Mouse (Mus musculus) thymus, postnatal 25 days (tissue): Measurements from ENCODE around the gene Ptprn2.

Experiments used
- DNase-seq: peaks from one replicate; pipeline ENCODE4 v3.0.0; 2022

Gene Ptprn2

DNA sequence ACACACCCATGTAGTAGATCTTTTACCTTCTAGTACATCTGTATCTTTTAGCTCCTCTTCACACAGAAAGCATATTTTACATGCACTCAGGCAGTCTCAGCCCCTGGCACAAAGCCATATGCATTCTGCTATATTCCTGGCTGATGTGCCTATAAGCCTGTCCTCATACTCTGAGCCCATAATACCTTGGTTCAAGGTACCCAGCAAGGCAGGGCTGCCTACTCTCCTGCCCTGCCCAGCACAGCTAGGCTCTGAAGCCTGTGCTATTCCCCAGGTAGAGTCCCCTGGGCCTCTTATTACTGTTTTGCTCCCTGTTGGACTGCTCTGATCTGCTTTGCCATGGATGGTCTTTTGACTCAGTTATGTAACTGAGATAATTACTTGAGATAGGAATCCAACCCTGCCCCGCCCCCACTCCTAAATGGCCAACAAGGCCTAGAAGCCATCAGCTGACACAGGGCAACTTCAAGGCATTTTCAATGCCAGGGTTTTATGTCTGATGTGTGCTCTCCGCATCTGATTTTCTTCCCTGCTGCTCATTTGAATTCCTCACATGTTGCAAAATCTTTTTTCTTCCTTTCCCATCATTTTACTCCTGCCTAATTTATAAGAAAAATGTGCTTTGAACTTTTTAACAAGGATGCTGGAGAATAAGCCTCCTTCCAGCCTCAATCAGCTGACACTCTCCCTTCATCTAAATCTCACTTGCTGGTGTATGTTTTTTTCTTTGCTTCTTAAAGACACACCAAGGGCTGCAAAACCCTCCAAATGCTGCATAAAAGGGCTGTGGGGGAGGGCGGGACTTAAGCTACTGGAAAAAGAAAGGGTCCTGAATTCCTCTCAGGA lies 598.6 kb downstream of the Ptprn2 start:
- no peak for DNase-seq

DNA sequence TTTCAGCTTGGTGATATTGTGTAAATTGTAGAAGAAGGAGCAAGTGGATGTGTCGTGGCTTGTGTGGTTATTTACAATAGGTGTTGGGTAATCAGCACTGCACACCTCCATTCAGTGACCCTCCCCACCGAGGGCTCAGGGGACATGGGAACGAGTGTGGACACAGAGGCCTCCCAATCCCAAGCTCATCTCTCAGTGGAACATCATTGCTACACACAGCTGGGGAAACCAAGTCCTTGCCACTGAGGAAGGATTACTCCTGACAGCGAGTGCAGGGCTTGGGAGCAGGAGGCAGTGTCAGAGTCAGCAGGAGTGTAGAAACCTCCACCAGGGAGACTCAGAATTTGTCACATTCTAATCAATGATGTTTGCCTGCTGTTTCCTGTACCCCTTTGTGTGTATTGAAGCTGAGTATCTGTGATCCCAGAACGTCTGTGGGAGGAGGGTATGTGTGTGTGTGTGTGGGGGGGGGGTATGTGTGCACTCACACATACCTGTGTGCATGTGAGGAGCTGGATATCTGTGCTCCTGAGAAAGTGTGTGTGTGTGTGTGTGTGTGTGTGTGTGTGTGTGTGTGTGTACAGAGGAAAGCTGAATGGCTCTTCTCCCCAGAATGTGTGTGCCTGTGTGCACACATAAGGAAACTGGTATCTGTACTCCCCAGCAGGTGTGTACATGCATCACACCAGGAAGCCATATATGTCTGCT lies 599.3 kb downstream of the Ptprn2 start:
- no peak for DNase-seq

DNA sequence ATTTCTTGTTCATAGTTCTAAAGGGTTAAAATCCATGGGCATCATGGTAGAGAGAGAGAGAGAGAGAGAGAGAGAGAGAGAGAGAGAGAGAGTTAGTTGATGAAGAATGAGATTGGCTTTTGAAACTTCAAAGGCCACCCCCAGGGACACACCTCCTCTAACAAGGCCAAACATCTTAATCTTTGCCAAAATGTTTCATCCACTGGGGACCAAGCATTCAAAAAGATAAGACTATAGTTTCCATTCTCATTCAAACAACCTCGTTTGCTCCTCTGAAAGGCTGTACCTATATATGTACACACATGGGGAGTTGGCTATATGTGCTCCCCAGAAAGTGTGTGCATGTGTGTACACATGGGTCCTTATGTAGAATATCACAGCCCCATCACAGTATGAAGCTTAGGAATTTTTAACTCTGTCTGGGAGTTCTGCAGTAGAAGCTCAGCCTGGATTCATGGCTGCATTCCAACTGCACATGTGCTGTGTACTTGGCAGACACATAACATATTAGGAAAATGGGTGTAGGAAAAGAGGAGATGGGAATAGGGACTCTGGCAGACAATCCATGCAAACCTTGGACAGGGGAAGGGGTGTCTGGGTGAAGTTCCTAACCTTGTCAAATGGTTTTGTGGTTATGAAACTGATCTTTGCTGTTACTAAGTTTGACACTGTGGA lies 600.3 kb downstream of the Ptprn2 start:
- DNase-seq = no peak

DNA sequence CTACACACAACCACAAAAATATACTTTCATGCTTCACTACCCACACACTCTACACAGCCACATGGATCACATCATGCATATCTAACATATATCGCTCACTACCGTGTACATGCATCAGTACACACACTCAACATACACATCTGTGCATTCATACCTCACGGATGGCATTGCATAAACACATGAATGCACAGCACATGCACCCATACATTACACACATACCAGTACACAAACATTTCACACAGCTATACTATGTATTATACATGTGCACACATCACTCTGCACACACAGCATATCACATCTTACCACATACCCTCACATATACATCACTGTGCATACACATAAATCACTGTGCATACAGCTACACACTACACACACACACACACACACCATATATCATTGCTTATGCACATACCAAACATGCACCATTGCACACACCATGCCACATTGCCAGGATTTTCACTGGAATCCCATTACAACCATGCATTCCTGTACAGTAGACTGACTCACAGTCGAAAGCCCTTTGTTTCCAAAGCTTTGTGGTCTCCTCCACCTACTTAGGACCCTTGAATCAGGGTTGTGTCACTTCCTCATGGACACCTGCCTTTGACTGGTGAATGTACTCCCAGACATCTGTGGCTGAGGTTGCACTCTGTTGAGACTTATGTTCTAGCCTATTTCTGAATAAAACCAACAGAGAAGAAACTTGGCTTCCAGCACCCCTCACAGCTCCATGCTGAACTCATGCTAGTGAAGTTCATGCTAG lies 607.0 kb downstream of the Ptprn2 start:
- no peak for DNase-seq

DNA sequence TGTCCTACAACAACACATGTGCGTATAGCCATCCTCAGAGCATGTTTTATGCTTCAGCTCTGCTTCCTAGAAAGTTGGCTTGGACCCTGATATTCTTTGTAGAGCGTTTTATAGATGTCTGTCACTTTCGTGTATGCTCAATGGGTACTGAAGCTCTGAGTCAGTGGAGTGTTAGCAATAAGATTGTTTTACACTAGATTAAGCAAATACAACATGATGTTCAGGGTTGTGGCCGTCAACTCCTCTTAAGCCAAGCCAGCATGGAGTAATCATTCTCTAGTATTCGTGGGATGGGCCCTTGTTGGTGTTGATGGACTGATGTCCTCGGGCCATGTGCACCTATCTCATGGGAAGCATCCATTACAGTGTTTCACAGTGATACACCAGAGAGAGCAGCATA lies 610.4 kb downstream of the Ptprn2 start:
- no peak for DNase-seq

DNA sequence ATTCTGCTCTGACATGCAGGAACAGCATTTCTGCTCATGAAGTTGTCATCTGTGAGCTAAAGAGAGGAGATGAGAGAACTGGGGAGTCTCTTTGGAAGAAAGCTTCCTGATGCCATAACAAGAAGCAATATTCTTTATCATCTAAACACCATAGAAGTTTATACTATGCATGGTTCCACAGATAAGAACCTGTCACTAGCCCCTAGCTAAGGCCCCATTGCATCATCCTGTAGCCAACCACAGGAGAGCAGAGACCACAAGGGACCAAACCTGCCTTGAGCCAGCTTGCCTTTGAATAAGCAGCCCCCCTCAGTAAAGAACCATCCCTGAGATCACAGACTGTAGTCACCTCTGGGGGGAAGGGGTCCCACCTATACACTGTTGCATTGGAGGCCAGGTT lies 612.8 kb downstream of the Ptprn2 start:
- DNase-seq = no peak

DNA sequence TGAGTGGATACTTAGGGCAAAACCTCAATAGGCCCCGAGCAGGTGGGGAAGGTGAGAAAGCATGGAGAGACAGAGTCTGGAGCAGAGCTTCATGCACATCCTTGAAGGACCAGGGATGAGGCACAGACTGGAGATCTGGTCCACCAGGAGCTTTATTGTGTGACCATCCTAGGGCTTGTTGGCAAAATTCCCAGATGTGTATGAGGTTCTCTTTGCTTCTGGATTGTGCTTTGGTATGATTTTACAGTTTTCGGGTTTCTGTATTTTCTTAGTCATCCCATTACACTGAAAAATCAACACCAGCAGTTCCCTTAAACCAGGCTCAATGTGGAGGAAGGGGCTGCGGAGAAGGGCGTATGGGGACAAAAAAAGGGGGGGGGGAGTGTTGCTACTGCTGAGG lies 621.2 kb downstream of the Ptprn2 start:
- DNase-seq = no peak

DNA sequence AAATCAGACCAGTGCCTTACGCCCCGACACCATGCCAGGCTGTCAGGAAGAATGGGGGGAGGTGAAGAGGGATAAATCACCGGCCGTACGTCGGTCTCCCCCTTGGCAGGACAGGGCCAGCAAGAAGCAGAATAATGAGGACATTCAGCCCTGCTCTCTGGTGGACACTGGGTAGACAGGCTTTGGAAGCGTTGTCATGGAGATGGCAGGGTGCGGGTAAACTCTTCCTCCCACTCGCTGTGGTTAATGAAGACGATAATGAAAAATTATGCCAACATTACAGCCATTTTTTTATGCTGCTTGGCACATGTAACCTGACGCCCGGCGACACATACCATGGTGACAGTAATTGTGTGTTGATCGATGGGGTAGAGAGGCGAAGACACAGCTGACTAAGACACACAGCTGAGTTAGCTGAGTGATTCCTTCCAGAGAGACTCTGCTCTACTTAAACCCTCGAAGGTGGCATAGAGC lies 621.7 kb downstream of the Ptprn2 start:
- DNase-seq = no peak

DNA sequence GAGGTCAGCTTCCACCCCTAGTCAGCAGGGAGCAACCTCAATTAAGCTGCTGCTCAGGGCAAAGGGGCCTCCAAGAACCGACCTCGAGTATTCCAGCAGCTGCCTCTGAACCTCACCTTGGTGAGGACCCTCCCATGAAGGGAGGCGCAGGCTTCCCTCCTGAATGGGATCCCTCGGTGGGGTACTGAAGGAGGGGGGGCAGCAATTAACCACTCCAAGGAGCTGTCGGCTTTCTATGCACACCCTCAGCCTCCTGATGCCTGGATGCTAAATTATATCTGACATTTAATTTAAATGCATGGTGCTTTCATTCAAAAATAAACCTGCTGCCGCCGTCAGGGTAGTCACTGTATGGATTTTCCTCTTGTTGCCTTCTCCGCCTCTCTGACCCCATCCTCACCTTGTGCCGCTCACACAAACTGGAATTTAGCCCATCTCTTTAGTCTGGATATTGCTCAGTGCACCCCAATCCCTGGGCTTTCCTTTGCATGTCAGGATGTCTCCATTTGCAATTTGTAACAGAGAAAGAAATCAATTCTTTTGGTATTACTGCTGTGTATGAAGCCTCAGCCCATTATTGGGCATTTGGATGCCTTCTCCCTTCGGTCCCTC lies 629.8 kb downstream of the Ptprn2 start:
- no peak for DNase-seq

DNA sequence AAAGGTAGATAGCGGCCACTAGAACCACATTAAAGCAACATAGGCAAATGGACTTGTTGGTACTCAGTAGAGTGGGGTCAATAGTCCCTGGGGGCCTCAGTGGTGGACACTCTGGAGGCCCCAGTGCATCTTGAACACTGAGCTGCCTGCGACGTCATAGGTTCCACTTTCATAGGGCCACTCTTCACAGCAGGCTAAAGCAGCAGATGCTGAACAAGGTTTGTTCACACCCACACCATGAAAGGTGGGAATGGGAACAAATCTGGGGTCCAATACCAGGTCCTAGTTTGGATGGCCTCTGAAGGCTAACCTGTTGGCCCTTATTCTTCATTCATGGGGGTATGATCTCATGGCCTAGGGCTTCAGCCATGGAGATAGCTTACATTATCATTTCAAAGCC lies 641.6 kb downstream of the Ptprn2 start:
- DNase-seq = no peak

DNA sequence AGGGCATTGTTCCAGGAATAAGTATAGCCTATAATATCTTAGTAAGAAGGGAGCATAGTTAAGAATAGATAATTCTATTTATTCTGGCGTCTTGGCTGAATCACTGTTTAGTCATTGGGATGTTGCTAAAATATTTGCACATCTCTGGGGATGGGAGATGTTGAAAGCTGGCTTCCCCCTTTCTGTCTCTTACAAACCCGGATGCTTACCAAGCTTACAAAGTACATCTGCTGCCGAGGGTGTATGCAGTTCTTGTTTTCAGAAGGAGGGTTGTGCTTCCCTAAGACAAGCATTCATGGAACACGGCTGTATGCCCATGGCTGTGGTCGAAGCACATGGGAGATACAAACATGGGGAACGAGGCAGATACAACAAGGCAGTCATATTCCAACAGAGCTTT lies 642.0 kb downstream of the Ptprn2 start:
- DNase-seq = no peak

DNA sequence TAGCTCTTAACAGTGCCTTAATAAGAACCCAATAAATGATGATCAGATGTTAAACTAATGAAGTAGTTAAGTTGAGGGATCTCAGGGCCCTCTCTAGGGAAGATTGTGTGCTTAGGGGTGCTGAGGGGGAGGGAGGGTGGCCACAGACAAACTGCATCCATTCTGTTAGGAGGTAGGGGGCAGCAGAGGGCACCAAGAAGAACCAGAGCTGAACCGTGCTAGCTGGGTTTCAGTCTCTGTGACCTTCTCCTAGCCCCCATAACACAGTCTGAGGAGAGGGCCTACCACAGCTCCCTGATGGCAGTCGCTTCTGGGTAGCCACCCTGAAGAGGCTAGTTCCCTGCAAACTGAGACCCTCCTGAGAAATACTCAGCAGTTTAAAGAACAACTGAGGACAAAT lies 646.6 kb downstream of the Ptprn2 start:
- peak; percentile 14 for DNase-seq

DNA sequence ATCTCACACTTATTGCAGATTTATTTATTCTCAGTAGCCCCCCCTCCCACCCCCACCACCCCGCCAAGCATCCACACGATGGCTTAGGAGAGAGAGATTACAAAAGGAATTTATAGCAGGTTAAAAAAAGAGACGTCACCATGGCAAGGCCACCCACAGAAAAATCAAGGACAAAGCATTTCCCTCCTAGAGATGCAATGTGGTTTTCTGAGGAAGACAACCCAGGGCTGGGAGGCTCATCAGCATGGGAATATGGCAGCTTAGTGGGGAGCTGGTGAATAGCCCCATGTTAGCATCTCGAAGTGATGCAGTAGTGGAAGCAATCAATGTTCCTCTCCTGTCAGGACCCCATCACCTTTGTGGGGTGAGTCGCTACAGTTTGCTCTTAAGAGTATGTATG lies 649.7 kb downstream of the Ptprn2 start:
- no peak for DNase-seq

DNA sequence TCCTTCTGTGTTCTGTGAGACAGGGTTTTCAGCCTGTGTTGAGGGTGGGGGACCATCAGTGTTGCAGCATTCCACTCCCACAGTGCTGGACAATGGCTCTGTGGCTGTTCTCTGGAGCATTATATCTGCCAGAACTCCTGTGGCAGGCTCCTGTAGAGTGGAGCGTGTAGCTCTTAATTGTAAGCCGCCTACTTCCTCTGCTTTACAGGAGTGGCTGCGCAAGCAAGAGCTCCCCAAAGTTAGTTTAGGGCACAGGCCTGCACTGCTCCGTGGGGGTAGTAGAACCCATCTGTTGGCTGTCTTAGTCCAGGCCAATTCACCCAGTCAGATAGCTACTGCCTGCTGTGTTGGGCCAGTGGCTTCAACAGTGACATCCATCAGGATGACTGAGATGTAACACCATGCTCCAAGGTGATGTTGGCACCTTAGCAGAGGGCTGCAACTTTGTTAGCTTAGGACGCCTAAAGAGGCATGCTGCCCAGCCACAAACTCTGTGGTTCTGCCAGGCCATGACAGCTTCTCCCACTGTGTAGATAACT lies 651.0 kb downstream of the Ptprn2 start:
- no peak for DNase-seq

DNA sequence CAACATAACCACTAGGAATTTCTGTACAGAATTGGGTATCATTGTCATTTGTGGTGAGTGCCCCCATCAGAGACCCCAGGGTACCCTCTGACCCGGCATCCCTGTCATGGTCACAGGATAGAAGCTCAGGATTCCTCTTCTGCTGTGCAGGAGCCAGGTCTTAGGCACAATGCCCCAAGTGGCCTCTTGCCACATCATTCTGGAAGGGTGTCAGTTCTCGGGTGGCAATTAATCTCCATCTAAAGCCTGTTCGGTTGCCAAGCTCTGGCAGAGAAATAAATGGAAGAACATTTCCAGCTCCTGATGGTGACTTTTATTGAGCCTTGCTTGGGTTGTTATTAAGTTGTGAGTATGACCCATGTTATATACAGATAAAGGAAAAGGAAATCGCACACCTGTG lies 655.4 kb downstream of the Ptprn2 start:
- DNase-seq = no peak

DNA sequence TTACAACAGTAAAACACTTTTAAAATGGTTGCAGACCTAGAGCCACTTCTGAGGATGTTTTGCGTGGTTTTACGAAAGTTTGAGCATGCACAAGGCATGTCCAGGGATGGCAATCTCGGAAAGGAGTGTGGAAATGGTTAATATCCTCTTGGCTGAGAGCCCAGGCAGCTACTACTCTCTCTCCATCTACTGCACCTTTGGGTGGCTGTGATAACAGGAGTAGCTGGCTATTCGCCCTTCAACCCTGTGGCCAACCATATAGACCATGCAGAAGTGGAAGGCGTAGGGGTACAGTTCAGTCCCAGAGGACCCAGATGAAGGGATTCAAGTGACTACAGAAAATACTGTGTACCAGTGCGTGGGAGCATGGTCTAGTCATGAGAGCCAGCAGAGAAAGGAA lies 655.9 kb downstream of the Ptprn2 start:
- no peak for DNase-seq

DNA sequence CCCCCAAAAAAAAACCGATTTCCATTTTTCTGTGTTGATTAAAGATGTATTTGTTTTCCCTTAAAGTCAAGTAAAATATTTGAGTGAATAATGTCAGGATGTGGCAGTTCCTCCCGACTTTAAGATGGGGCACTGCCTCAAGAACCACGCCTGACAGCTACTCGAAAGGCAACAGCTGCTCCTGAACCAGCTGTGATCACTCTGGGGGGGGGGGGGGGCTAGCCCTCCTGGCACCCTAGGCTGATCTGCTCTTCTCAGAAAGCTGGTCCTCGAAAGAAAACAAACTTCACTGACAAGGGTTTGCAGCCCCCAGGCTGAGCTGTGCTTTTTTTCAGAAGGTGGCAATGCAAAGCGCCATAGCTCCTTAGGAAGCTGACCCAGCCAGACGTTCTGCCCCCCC lies 663.7 kb downstream of the Ptprn2 start:
- DNase-seq = no peak

DNA sequence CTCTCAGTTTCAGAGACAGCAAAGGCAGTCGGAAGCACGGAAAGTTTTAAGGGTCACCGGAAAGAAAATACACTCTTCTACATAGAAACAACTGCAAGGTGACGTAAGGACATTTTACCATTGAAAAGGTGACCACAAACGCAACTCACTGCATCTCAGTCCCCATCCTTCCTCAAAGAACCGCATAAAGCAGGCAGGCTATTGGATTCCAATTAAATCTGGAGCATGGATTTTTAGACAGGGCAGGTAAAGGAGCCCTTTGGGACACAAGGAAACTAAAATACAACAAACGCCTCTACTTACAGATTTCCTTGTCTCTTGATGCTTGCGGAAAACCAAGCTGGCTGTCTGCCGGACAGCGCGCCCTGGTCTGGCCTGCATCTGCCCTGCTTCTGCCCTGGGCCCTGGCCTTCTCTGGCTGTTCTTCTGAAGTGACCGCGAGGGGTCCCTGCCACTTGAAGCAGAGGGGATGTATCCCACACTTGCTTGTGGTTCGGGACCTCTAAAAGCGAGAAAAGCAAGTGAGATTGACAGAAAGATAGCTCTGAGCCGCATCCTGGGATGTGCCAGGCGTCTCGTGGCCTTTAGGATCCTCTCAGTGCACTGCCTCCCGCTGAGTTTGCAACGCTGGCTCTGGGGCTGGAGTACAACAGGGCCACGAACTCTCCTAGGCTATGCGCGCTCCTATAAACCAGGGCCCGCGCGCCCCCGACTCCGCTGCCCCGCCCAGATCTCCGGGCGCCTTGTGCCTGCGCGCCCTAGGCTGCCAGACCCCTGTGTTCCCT lies 665.3 kb downstream of the Ptprn2 start:
- DNase-seq = no peak

DNA sequence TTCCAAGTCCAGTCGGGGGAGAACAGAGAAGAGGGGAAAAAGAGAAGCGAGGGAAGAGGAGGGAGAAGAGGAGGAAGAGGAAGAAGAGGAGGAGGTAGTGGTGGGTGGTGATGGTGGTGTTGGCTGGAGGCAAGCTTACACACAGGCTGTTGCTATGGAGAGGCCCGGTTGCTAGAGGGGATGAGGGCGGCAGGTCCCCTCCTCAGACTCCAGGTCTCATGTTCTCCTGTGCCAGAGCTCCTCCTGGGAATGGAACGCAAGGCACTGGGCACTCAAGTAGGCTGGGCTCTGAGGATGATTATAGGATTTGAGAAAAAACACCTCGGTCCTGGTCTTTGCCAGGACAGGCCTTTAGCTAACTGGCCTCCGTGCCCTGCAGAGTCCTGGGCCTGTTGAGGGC lies 666.1 kb downstream of the Ptprn2 start:
- DNase-seq = no peak

DNA sequence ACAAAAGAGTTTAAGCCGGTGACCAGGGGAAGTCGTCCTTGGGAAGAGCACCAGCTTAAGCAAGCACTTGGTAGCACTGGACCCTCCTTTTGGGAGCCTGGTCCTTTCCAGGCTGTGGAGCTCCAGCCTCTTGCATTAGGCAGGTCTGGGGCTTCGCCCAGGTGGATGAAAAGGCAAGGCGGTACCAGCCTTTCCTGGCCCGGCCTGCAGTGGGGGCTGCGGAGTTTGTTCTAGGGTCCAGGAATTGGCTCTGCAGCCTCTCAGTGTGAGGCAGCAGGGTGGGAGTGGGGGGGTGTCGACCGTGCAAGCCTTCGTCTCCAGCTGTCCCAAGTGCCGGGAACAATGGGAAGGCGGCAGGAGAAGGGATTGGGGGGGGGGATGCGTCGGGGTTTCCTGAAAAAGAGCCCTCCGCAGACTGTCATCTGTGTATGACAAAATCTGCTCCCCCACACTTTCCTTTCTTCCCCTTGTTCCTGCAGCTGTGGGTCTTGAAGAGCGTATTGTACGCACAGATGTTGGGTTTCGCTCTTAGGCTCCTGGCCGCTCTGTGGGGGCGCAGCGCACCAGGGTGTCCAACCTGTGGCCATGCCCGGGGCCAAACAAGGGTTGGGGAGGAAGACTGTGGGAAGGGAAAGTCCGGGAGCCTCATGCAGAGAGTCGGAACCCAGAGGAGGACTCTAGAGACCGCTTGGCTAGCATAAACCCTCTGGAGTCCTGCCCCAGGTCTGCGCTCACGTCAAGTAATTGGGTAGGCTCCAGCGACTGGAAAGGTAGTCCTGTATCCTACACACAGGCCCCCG lies 667.0 kb downstream of the Ptprn2 start:
- no peak for DNase-seq

DNA sequence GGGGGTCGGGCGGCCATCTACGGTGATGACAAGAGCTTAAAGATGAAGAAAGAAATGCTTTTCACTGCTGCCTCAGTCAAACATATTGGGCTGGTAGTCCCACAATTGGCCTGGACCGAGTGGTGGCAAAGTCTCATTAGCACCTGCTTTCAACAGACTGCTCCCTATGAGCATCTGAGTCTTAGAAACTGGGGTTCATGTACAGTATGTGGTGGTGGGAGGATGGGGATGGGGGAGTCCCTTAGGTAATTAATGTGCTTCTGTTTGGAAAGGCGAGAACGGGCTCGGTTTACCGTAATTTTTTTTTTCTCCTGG lies 667.6 kb downstream of the Ptprn2 start:
- DNase-seq = no peak
